Mouse (Mus musculus): ENCODE results near the gene Vmn2r49. TPM values are rescaled to one million over a fixed set of nuclear protein-coding genes. Genes with fewer than 3 reads are reported as not detected.
"Not testable (repeated sequence)": the region's sequence is repeated elsewhere in the genome, so short reads cannot be mapped to it uniquely, and the experiment has no call there.

Gene Vmn2r49
- polyA plus RNA-seq (2015; fragmentation: Nextera tagmentation; extraction: Ambion mirVana): not detected in 2 replicates

- not testable (repeated sequence) for ATAC-seq (replicated peaks; ENCODE audit: insufficient number of reproducible peaks, insufficient read depth, low FRiP score, low read depth)
- 63% methylated on average over 1 of the region's 2 CpGs for WGBS
Measured at GRCm38 (mm10) chr7:9992157-9992556, at the start of gene Vmn2r49. Gene Vmn2r49, minus strand, starts transcription at chr7:9992257.

GRCm38 (mm10) chr7:9953485-9953884 lies 38.6 kb downstream of the Vmn2r49 start, which contains the start of gene Vmn2r48:
Gene Vmn2r48, minus strand, starts transcription at chr7:9953585.
- H3K27me3 ChIP-seq; H3K36me3 ChIP-seq; ATAC-seq (replicated peaks; ENCODE audit: insufficient number of reproducible peaks, insufficient read depth, low FRiP score, low read depth); H3K4me1 ChIP-seq (replicated peaks); H3K9ac ChIP-seq; H3K4me3 ChIP-seq; H3K4me2 ChIP-seq; H3K9me3 ChIP-seq (replicated peaks); H3K27ac ChIP-seq: not testable (repeated sequence)
- WGBS: 72% methylated on average over 2 of the region's 2 CpGs

More at GRCm38 (mm10) chr7:9992157-9992556, at the start of gene Vmn2r49:
- not testable (repeated sequence) for H3K4me2 ChIP-seq; H3K36me3 ChIP-seq; H3K4me3 ChIP-seq; H3K9ac ChIP-seq; H3K9me3 ChIP-seq (replicated peaks); H3K4me1 ChIP-seq (replicated peaks); H3K27ac ChIP-seq; H3K27me3 ChIP-seq

Other genes starting within 250 kb of the Vmn2r49 start
- gene Vmn2r46, start 221.7 kb downstream of the Vmn2r49 start, polyA plus RNA-seq (2015; fragmentation: Nextera tagmentation; extraction: Ambion mirVana): not detected in 2 replicates
- not detected in 2 replicates for gene Vmn2r47, start 150.9 kb downstream of the Vmn2r49 start, polyA plus RNA-seq (2015; fragmentation: Nextera tagmentation; extraction: Ambion mirVana)
- gene Vmn2r48, start 38.7 kb downstream of the Vmn2r49 start, polyA plus RNA-seq (2015; fragmentation: Nextera tagmentation; extraction: Ambion mirVana): not detected in 2 replicates
- gene Vmn2r50, start 61.0 kb upstream of the Vmn2r49 start, polyA plus RNA-seq (2015; fragmentation: Nextera tagmentation; extraction: Ambion mirVana): not detected in 2 replicates
- not detected in 2 replicates for gene Vmn2r51, start 113.5 kb upstream of the Vmn2r49 start, polyA plus RNA-seq (2015; fragmentation: Nextera tagmentation; extraction: Ambion mirVana)
- gene Vmn2r52, start 184.3 kb upstream of the Vmn2r49 start, polyA plus RNA-seq (2015; fragmentation: Nextera tagmentation; extraction: Ambion mirVana): not detected in 2 replicates

Data from heart, embryonic 15.5 days (tissue).